Mouse (Mus musculus): ENCODE measurements at regions not wholly inside any gene's neighbourhood (a gene's known extent, or its start where the extent isn't known, plus 50 kb on each side); places are given as distances from the start of the nearest gene placed in this dataset.

GRCm38 (mm10) chr15:61297447-61298208 is 374.8 kb upstream of the A1bg start:
- DNase-seq (ENCODE audit: low read depth): peak; percentile 79

- DNase-seq (ENCODE audit: low read depth): peak; percentile 95
Measured at GRCm38 (mm10) chr15:61294616-61295015, 371.8 kb upstream of the A1bg start.

- peak; percentile 99 for DNase-seq (ENCODE audit: low read depth)
Measured at GRCm38 (mm10) chr15:61294131-61294530, 371.3 kb upstream of the A1bg start.

GRCm38 (mm10) chr15:61268766-61269165 is 346.0 kb upstream of the A1bg start:
- DNase-seq (ENCODE audit: low read depth): no peak

GRCm38 (mm10) chr15:61259047-61259446 is 336.2 kb upstream of the A1bg start:
- no peak for DNase-seq (ENCODE audit: low read depth)

- DNase-seq (ENCODE audit: low read depth): no peak
Measured at GRCm38 (mm10) chr15:61244511-61244910, 321.7 kb upstream of the A1bg start.

- no peak for DNase-seq (ENCODE audit: low read depth)
Measured at GRCm38 (mm10) chr15:61242161-61242681, 319.4 kb upstream of the A1bg start.

- no peak for DNase-seq (ENCODE audit: low read depth)
Measured at GRCm38 (mm10) chr15:61241741-61242140, 318.9 kb upstream of the A1bg start.

GRCm38 (mm10) chr15:61240344-61240743 is 317.5 kb upstream of the A1bg start:
- no peak for DNase-seq (ENCODE audit: low read depth)

GRCm38 (mm10) chr15:61239414-61239813 is 316.6 kb upstream of the A1bg start:
- DNase-seq (ENCODE audit: low read depth): no peak

- DNase-seq (ENCODE audit: low read depth): no peak
Measured at GRCm38 (mm10) chr15:61238996-61239395, 316.2 kb upstream of the A1bg start.

- no peak for DNase-seq (ENCODE audit: low read depth)
Measured at GRCm38 (mm10) chr15:61229579-61229978, 306.8 kb upstream of the A1bg start.

- no peak for DNase-seq (ENCODE audit: low read depth)
Measured at GRCm38 (mm10) chr15:61222923-61223322, 300.1 kb upstream of the A1bg start.

GRCm38 (mm10) chr15:61210161-61210560 is 287.3 kb upstream of the A1bg start:
- no peak for DNase-seq (ENCODE audit: low read depth)

GRCm38 (mm10) chr15:61189981-61190380 is 267.2 kb upstream of the A1bg start:
- DNase-seq (ENCODE audit: low read depth): no peak

GRCm38 (mm10) chr15:61189481-61189880 is 266.7 kb upstream of the A1bg start:
- no peak for DNase-seq (ENCODE audit: low read depth)

- no peak for DNase-seq (ENCODE audit: low read depth)
Measured at GRCm38 (mm10) chr15:61184597-61184963, 261.8 kb upstream of the A1bg start.

GRCm38 (mm10) chr15:61183751-61184596 is 261.2 kb upstream of the A1bg start:
- DNase-seq (ENCODE audit: low read depth): no peak

- no peak for DNase-seq (ENCODE audit: low read depth)
Measured at GRCm38 (mm10) chr15:61183291-61183690, 260.5 kb upstream of the A1bg start.

- DNase-seq (ENCODE audit: low read depth): no peak
Measured at GRCm38 (mm10) chr15:61168842-61169416, 246.1 kb upstream of the A1bg start.

- no peak for DNase-seq (ENCODE audit: low read depth)
Measured at GRCm38 (mm10) chr15:61165050-61165449, 242.2 kb upstream of the A1bg start.

- DNase-seq (ENCODE audit: low read depth): no peak
Measured at GRCm38 (mm10) chr15:61161397-61161796, 238.6 kb upstream of the A1bg start.
